ENCODE assay signal across 8 mouse cellular contexts in the genomic region with DNA sequence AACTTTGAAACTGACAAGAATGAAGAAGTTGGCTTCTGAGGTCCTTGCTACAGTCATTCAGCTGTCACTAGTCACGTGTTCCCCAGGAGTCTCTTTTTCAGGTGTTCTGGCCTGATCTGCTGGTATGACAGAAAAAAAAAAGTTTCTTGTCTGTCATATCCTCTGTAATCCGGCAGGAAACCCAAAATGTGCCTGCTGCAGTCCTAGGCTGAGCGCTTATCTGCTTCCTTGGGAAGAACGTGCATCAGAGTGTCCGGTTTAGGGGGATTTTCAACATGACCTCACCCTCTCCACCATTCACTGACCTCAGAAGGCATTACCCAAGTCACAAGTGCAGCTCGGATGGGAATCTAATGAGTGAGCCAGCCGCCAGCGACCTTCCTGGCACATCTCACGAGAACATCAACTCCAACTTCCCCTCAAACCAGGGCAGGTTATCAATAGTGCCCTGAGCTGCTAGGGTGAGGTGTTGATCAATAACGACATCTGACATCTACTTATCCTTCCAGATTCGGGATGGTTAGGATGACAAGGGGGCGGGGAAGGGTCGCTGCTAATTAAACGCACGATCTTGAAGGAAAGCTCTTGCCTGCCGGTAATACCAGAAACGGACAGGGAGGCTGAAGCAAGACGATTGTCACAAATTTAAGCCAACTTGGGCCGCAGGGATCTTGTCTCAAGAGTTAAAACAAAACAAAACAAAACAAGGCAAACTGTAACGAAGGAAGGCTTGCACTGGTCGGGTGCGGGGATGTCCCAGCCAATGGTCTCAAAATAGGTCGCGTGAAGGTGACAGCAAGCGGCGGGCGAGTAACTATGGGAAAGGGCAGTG. TPM values are rescaled to one million over a fixed set of nuclear protein-coding genes. Genes with fewer than 3 reads are reported as not detected.
DNase-seq lines count a peak whose midpoint lies in the region; ATAC-seq and TF ChIP-seq lines count a peak whose summit lies in the region.

No protein-coding gene starts in this region.

- TF ChIP-seq EP300 in lung, postnatal 0 days (IDR thresholded peaks at IDR 0.05): peak; percentile 75

- no peaks in the 10 kb centered on the region for H3K27me3 ChIP-seq in intestine, embryonic 16.5 days (replicated peaks; ENCODE audit: control insufficient read depth, insufficient read depth, low read length)
- no peaks in the 10 kb centered on the region for H3K27me3 ChIP-seq in lung, postnatal 0 days (replicated peaks; ENCODE audit: insufficient read depth, low read length)
- no peaks in the 10 kb centered on the region for H3K27me3 ChIP-seq in spleen, adult 2 months (ENCODE audit: control insufficient read depth, insufficient read depth, low read length)

- peak overlapping the region; percentile 87 for H3K27ac ChIP-seq in intestine, embryonic 16.5 days (ENCODE audit: low read length)
- peak overlapping the region; percentile 99 for H3K27ac ChIP-seq in lung, postnatal 0 days (ENCODE audit: low read length)
- peak overlapping the region; percentile 97 for H3K27ac ChIP-seq in spleen, adult 2 months (ENCODE audit: insufficient read depth, low read length)

- H3K36me3 ChIP-seq in intestine, embryonic 16.5 days (ENCODE audit: control insufficient read depth, insufficient read depth, low read length): peaks cover 3% of the 10 kb centered on the region; the same call in 1 of the 2 replicates
- no peaks in the 10 kb centered on the region for H3K36me3 ChIP-seq in lung, postnatal 0 days (ENCODE audit: insufficient read depth, low read length)
- H3K36me3 ChIP-seq in spleen, adult 2 months (ENCODE audit: control insufficient read depth, insufficient read depth, low read length): peaks cover 7% of the 10 kb centered on the region

- no peaks in the 10 kb centered on the region for H3K9me3 ChIP-seq in intestine, embryonic 16.5 days (ENCODE audit: control insufficient read depth, low read length)
- no peaks in the 10 kb centered on the region for H3K9me3 ChIP-seq in lung, postnatal 0 days (ENCODE audit: low read length)

- DNase-seq in heart, adult 11 months: peak; percentile 97
- no peak for DNase-seq in heart, postnatal 25 days (ENCODE audit: low spot score)
- peak; percentile 54 for DNase-seq in brain, adult 2 months (ENCODE audit: low read depth, low spot score)
- peak; percentile 34 to 49 for DNase-seq in gastrocnemius, adult 8-10 months (ENCODE audit: low spot score in 2 of 2)
- peak; percentile 87 for DNase-seq in lung, postnatal 0 days (ENCODE audit: low spot score)
- peak; percentile 24 to 70 for DNase-seq in spleen, adult 2 months (ENCODE audit: low read depth in 1 of 2, low spot score in 2 of 2)
- no peak for DNase-seq in layer of hippocampus, adult 18-20 months (ENCODE audit: low spot score in 2 of 2)

- H3K4me3 ChIP-seq in intestine, embryonic 16.5 days (ENCODE audit: low read length): peak overlapping the region; percentile 91
- peak overlapping the region; percentile 94 for H3K4me3 ChIP-seq in lung, postnatal 0 days (ENCODE audit: low read depth, low read length)
- H3K4me3 ChIP-seq in spleen, adult 2 months (ENCODE audit: extremely low read depth, insufficient read depth, insufficient read length): peak overlapping the region; percentile 79

- TF ChIP-seq POLR2A in spleen, adult 2 months (IDR thresholded peaks at IDR 0.05; ENCODE audit: low read depth, low read length): no peak

- TF ChIP-seq CTCF in lung, postnatal 0 days (IDR thresholded peaks at IDR 0.05): peak; percentile 28; the same call in 1 of the 2 replicates
- no peak for TF ChIP-seq CTCF in spleen, adult 2 months (IDR thresholded peaks at IDR 0.05; ENCODE audit: extremely low read depth, insufficient read depth, insufficient read length, insufficient replicate concordance)

- H3K4me1 ChIP-seq in intestine, embryonic 16.5 days (ENCODE audit: control insufficient read depth, insufficient read depth, low read length): peaks cover 49% of the 10 kb centered on the region
- H3K4me1 ChIP-seq in lung, postnatal 0 days (ENCODE audit: insufficient read depth, low read depth, low read length): peaks cover 31% of the 10 kb centered on the region; the same call in 1 of the 2 replicates
- peaks cover 12% of the 10 kb centered on the region; the same call in 1 of the 2 replicates for H3K4me1 ChIP-seq in spleen, adult 2 months (ENCODE audit: control insufficient read depth, insufficient read depth, insufficient read length)

- H3K4me2 ChIP-seq in intestine, embryonic 16.5 days (ENCODE audit: low read depth, low read length): peak overlapping the region; percentile 67
- H3K4me2 ChIP-seq in lung, postnatal 0 days (replicated peaks; ENCODE audit: low read depth, low read length): peak overlapping the region; percentile 74

- ATAC-seq in intestine, embryonic 16.5 days: peak; percentile 8; the same call in 1 of the 2 replicates
- peak; percentile 43 for ATAC-seq in lung, postnatal 0 days

- WGBS in intestine, embryonic 16.5 days: 8% methylated on average over 27 of the region's 27 CpGs
- 4% methylated on average over 27 of the region's 27 CpGs for WGBS in lung, postnatal 0 days
- 1% methylated on average over 27 of the region's 27 CpGs for WGBS in spleen, adult 2 months

- H3K9ac ChIP-seq in intestine, embryonic 16.5 days (ENCODE audit: low read depth, low read length): peak overlapping the region; percentile 85
- peak overlapping the region; percentile 67 for H3K9ac ChIP-seq in lung, postnatal 0 days (replicated peaks; ENCODE audit: low read depth)

- intact Hi-C loops in heart, postnatal 25 days (cut with DNase I): loop anchor here (2.0 kb wide), 1 partner anchor 63 kb away; a partner anchor contains a TSS

RNA-seq across cellular contexts. Expression of a gene that starts 0.8 kb away (rescaled TPM):
- 10 to 100 TPM; 30.3 to 30.6 TPM for total RNA-seq in heart, postnatal 25 days (2021)
- 10 to 100 TPM; 23.3 to 30.3 (median 28.4) TPM for total RNA-seq in gastrocnemius, adult 8-10 months (2022)
- 36.1 and 39.6 TPM in 2 replicates for polyA plus RNA-seq in intestine, embryonic 16.5 days (2015; fragmentation: Nextera tagmentation; extraction: Ambion mirVana)
- 57.7 and 69.7 TPM in 2 replicates for polyA plus RNA-seq in lung, postnatal 0 days (2015; fragmentation: Nextera tagmentation; extraction: Ambion mirVana)
- 22.0 and 29.8 TPM in 2 replicates for polyA plus RNA-seq in spleen, adult 2 months (2012; rRNA removed)
- 10 to 100 TPM; 55.5 to 59.9 TPM for total RNA-seq in layer of hippocampus, adult 18-20 months (2021)

RNA-seq across cellular contexts. Expression of a gene that starts 51.9 kb away (rescaled TPM):
- not detected for total RNA-seq in heart, postnatal 25 days (2021)
- not detected for total RNA-seq in gastrocnemius, adult 8-10 months (2022)
- polyA plus RNA-seq in intestine, embryonic 16.5 days (2015; fragmentation: Nextera tagmentation; extraction: Ambion mirVana): not detected in 2 replicates
- polyA plus RNA-seq in lung, postnatal 0 days (2015; fragmentation: Nextera tagmentation; extraction: Ambion mirVana): 0.07 TPM in 1 of 2 replicates, not detected in the other
- not detected in 2 replicates for polyA plus RNA-seq in spleen, adult 2 months (2012; rRNA removed)
- total RNA-seq in layer of hippocampus, adult 18-20 months (2021): not detected

Comparison
In these comparisons a context has a peak if more than half of its experiments do, and no peak if none do; other contexts are left out.
1. DNase-seq: peak in heart, adult 11 months (single experiment), brain, adult 2 months (single experiment), gastrocnemius, adult 8-10 months (2 of 2), lung, postnatal 0 days (single experiment) and spleen, adult 2 months (2 of 2); none in heart, postnatal 25 days (single experiment) and layer of hippocampus, adult 18-20 months (0 of 2).
2. Peak in every context shown above with its lines, with median percentiles within 50 percentile points of each other: H3K27ac ChIP-seq and H3K4me3 ChIP-seq.